In genomic region chr8:123110649-123111048, GRCm38 (mm10) we compare ENCODE assay signal across 8 mouse cellular contexts. TPM values are rescaled to one million over a fixed set of nuclear protein-coding genes. Genes with fewer than 3 reads are reported as not detected.
DNase-seq lines count a peak whose midpoint lies in the region; ATAC-seq and TF ChIP-seq lines count a peak whose summit lies in the region.

No protein-coding gene starts in this region.

- peaks cover 1% of the 10 kb centered on the region for H3K27me3 ChIP-seq in intestine, embryonic 15.5 days (replicated peaks)
- H3K27me3 ChIP-seq in lung, postnatal 0 days (replicated peaks; ENCODE audit: insufficient read depth, low read length), result no peaks in the 10 kb centered on the region
- H3K27me3 ChIP-seq in splenic B cell, adult 2 months (ENCODE audit: control insufficient read depth, insufficient read depth, low read length, poor library complexity, severe bottlenecking), result no peaks in the 10 kb centered on the region

- no peak overlapping the region for H3K27ac ChIP-seq in layer of hippocampus, adult 2 months
- H3K27ac ChIP-seq in intestine, embryonic 15.5 days, result no peak overlapping the region
- H3K27ac ChIP-seq in lung, postnatal 0 days (ENCODE audit: low read length), result no peak overlapping the region

- H3K4me3 ChIP-seq in layer of hippocampus, adult 2 months, result no peak overlapping the region
- H3K4me3 ChIP-seq in intestine, embryonic 15.5 days (replicated peaks), result no peak overlapping the region
- H3K4me3 ChIP-seq in lung, postnatal 0 days (ENCODE audit: low read depth, low read length), result no peak overlapping the region

- no peak for TF ChIP-seq EP300 in lung, postnatal 0 days (IDR thresholded peaks at IDR 0.05)

- H3K9me3 ChIP-seq in intestine, embryonic 15.5 days, result no peaks in the 10 kb centered on the region
- H3K9me3 ChIP-seq in lung, postnatal 0 days (ENCODE audit: low read length), result no peaks in the 10 kb centered on the region

- H3K36me3 ChIP-seq in intestine, embryonic 15.5 days, result peaks cover under 1% of the 10 kb centered on the region; the same call in 1 of the 2 replicates
- no peaks in the 10 kb centered on the region for H3K36me3 ChIP-seq in lung, postnatal 0 days (ENCODE audit: insufficient read depth, low read length)
- H3K36me3 ChIP-seq in splenic B cell, adult 2 months (ENCODE audit: control insufficient read depth, insufficient read depth, low read length, poor library complexity, severe bottlenecking), result peaks cover 2% of the 10 kb centered on the region; the same call in 1 of the 2 replicates

- TF ChIP-seq CTCF in layer of hippocampus, adult 2 months (conservative IDR thresholded peaks at IDR 0.05), result peak; percentile 83
- peak; percentile 85 for TF ChIP-seq CTCF in lung, postnatal 0 days (IDR thresholded peaks at IDR 0.05)

- WGBS in intestine, embryonic 15.5 days, result 16% methylated on average over 4 of the region's 4 CpGs
- WGBS in lung, postnatal 0 days, result 6% methylated on average over 4 of the region's 4 CpGs

- no peak overlapping the region for H3K9ac ChIP-seq in intestine, embryonic 15.5 days
- no peak overlapping the region for H3K9ac ChIP-seq in lung, postnatal 0 days (replicated peaks; ENCODE audit: low read depth)

- no peak overlapping the region for H3K4me2 ChIP-seq in intestine, embryonic 15.5 days (replicated peaks)
- no peak overlapping the region for H3K4me2 ChIP-seq in lung, postnatal 0 days (replicated peaks; ENCODE audit: low read depth, low read length)

- peak; percentile 81 for ATAC-seq in intestine, embryonic 15.5 days
- ATAC-seq in lung, postnatal 0 days, result peak; percentile 87

- no peaks in the 10 kb centered on the region for H3K4me1 ChIP-seq in intestine, embryonic 15.5 days (replicated peaks)
- H3K4me1 ChIP-seq in lung, postnatal 0 days (ENCODE audit: insufficient read depth, low read depth, low read length), result peaks cover 6% of the 10 kb centered on the region; the same call in 1 of the 2 replicates

- DNase-seq in layer of hippocampus, adult 2 months (ENCODE audit: low spot score in 2 of 2), result no peak
- no peak for DNase-seq in layer of hippocampus, postnatal 36 days
- peak; percentile 83 for DNase-seq in R1 (ENCODE audit: low read depth, low spot score)
- peak; percentile 73 for DNase-seq in embryo, embryonic 11 days
- DNase-seq in lung, postnatal 0 days (ENCODE audit: low spot score), result peak; percentile 87
- peak; percentile 75 for DNase-seq in splenic B cell, adult 2 months (ENCODE audit: low read depth, low spot score)
- no peak for DNase-seq in frontal cortex, adult 2 months (ENCODE audit: extremely low spot score in 1 of 2, low spot score in 1 of 2)

RNA-seq across cellular contexts. Expression of gene Cpne7, which starts 6.5 kb away (rescaled TPM):
- total RNA-seq in layer of hippocampus, adult 2 months (2021), result 100 to 1,000 TPM; 257 to 313 TPM
- 100 to 1,000 TPM; 305 to 318 TPM for total RNA-seq in layer of hippocampus, postnatal 36 days (2021)
- 0.98 and 1.3 TPM in 2 replicates for polyA plus RNA-seq in intestine, embryonic 15.5 days (2015; fragmentation: Nextera tagmentation; extraction: Ambion mirVana)
- 0.94 and 1.3 TPM in 2 replicates for polyA plus RNA-seq in lung, postnatal 0 days (2015; fragmentation: Nextera tagmentation; extraction: Ambion mirVana)
- polyA plus RNA-seq in frontal cortex, adult 2 months (2012; rRNA removed), result 145 and 196 TPM in 2 replicates

RNA-seq across cellular contexts. Expression of gene Rpl13, which starts 8.5 kb away (rescaled TPM):
- total RNA-seq in layer of hippocampus, adult 2 months (2021), result 100 to 1,000 TPM; 418 to 466 TPM
- 100 to 1,000 TPM; 391 to 451 TPM for total RNA-seq in layer of hippocampus, postnatal 36 days (2021)
- polyA plus RNA-seq in intestine, embryonic 15.5 days (2015; fragmentation: Nextera tagmentation; extraction: Ambion mirVana), result 1,399 and 1,578 TPM in 2 replicates
- polyA plus RNA-seq in lung, postnatal 0 days (2015; fragmentation: Nextera tagmentation; extraction: Ambion mirVana), result 1,019 and 1,086 TPM in 2 replicates
- 1,060 and 1,106 TPM in 2 replicates for polyA plus RNA-seq in frontal cortex, adult 2 months (2012; rRNA removed)

RNA-seq across cellular contexts. Expression of gene Sult5a1, which starts 47.5 kb away (rescaled TPM):
- total RNA-seq in layer of hippocampus, adult 2 months (2021), result 1 to 10 TPM; 2.0 to 2.8 TPM
- total RNA-seq in layer of hippocampus, postnatal 36 days (2021), result 1 to 10 TPM; 1.6 to 2.2 TPM
- 12.1 and 12.3 TPM in 2 replicates for polyA plus RNA-seq in intestine, embryonic 15.5 days (2015; fragmentation: Nextera tagmentation; extraction: Ambion mirVana)
- 18.3 TPM in 2 replicates for polyA plus RNA-seq in lung, postnatal 0 days (2015; fragmentation: Nextera tagmentation; extraction: Ambion mirVana)
- polyA plus RNA-seq in frontal cortex, adult 2 months (2012; rRNA removed), result 0.80 and 0.98 TPM in 2 replicates

RNA-seq across cellular contexts. Expression of gene Spg7, which starts 47.9 kb away (rescaled TPM):
- 10 to 100 TPM; 63.4 to 66.3 TPM for total RNA-seq in layer of hippocampus, adult 2 months (2021)
- total RNA-seq in layer of hippocampus, postnatal 36 days (2021), result 10 to 100 TPM; 54.9 to 61.1 TPM
- 51.7 and 52.5 TPM in 2 replicates for polyA plus RNA-seq in intestine, embryonic 15.5 days (2015; fragmentation: Nextera tagmentation; extraction: Ambion mirVana)
- polyA plus RNA-seq in lung, postnatal 0 days (2015; fragmentation: Nextera tagmentation; extraction: Ambion mirVana), result 22.7 and 27.3 TPM in 2 replicates
- polyA plus RNA-seq in frontal cortex, adult 2 months (2012; rRNA removed), result 90.1 and 103 TPM in 2 replicates

Comparison
In these comparisons a context has a peak if more than half of its experiments do, and no peak if none do; other contexts are left out.
1. DNase-seq: peak in R1 (single experiment), embryo, embryonic 11 days (single experiment), lung, postnatal 0 days (single experiment) and splenic B cell, adult 2 months (single experiment); none in layer of hippocampus, adult 2 months (0 of 2), layer of hippocampus, postnatal 36 days (0 of 2) and frontal cortex, adult 2 months (0 of 2).
2. RNA of gene Cpne7, which starts 6.5 kb away (polyA plus RNA-seq): 145 to 196 TPM in frontal cortex, adult 2 months; 0.98 to 1.3 TPM in intestine, embryonic 15.5 days and 0.94 to 1.3 TPM in lung, postnatal 0 days; every median in the first group is over 10 times any median in the second.